Mouse (Mus musculus): ENCODE data around the gene Psap.
A peak's percentile ranks its signal among the peaks of the same experiment; 100 is the strongest.

The Psap gene

GRCm38 (mm10) chr10:60265252-60265651 is 12.2 kb upstream of the Psap start:
- no peak for DNase-seq

- no peak for DNase-seq
Measured at GRCm38 (mm10) chr10:60266842-60267401, 10.5 kb upstream of the Psap start.

GRCm38 (mm10) chr10:60268738-60269137 is 8.7 kb upstream of the Psap start:
- DNase-seq = no peak

- no peak for DNase-seq
Measured at GRCm38 (mm10) chr10:60269141-60270064, 8.0 kb upstream of the Psap start.

DNA sequence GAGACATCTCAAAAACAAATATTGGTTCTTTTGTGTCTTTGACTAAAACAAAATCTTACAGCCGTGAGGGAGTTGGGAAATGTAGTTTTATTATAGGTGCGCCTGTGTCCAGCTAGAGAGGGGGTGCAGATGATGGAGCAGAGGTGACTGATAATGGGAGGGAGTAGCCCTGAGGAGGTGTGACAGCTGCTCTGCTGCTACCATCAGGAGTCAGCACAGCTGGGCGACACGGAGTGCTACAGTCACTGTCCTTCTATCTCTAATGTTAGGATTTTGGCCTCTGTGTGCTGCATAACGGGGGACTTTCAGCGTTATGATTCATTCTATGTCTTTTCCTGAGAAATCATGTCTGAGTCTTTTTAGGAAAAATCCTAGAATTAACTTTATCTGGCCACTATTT is 6.4 kb upstream of the Psap start:
- DNase-seq = no peak

DNA sequence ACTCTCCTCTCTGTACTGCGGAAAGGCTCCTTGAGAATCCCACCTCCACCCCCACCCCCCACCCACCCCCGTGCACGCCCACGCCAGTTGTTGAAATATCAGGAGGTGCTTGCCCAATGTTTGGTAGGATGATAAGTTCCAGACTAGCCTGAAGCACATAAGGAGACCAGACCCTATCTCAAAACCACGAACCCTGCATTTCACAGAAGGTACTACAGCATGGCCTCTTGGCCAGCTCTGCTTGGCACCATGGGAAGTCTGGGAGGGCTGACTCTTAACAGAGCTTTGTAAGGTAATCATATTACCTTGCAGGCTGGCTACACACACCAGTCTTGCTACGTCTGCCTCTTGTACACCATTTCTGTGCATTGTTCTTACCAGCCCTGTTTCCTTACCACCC is 5.2 kb upstream of the Psap start:
- no peak for DNase-seq

- peak in 1 of 2 experiments; percentile 20 for DNase-seq
Measured at GRCm38 (mm10) chr10:60273382-60273781, 4.0 kb upstream of the Psap start.

GRCm38 (mm10) chr10:60278006-60278399 is 576 bp downstream of the Psap start:
- DNase-seq = no peak

DNA sequence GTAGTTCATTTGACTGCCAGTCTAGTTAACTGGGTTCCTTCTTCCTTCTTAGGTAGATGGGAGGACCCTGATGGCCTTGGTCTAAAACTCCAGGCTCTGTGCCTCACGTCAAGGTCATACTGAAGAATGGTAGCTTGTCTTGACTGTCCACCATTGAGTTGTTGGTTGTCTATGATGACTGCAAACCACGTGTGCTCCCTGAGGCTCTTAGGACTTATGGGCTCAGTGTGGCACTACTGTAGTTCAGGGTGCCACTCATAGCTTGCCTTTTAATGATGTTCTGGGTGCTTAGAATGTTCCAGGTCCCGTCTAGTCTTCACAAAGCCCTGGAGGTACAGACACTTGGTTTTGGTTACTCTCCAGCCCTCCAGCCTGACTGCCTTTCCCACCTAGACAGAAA is 1.4 kb downstream of the Psap start:
- peak; percentile 20 to 27 for DNase-seq

DNA sequence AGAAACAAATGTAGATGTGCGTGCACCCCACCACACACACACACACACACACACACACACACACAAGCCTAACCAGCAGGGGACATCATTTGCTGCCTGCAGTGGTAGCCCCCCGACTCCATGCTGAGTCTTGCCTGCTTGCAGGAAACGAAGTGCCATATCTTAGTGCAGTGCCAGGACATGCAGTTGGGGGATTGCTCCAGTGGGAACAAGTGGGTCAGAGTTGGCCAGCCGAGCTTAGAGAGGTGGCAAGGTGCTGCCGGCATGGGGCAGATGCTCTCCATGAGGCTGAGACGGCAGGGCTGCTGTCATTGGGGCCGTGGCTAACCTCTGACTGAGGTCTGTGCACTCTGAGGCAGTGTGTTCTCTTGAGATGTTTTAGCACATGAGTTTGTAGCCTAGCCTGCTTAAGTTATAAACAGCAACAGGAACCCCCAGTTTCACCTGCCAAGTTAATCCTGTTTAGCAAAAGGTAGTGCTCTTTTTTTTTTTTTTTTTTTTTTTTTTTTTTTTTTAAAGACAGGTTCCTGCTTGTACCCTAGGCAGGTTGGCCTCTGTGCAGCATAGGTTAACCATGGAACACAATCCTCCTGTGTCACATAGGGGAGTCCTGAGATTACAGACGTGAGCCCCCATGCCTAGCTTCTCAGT is 2.0 kb downstream of the Psap start:
- DNase-seq = peak; percentile 39 to 52

GRCm38 (mm10) chr10:60279941-60280301 is 2.5 kb downstream of the Psap start:
- DNase-seq = peak; percentile 45 to 55

- no peak for DNase-seq
Measured at GRCm38 (mm10) chr10:60280353-60280752, 2.9 kb downstream of the Psap start.

GRCm38 (mm10) chr10:60281571-60282050 is 4.2 kb downstream of the Psap start:
- no peak for DNase-seq

- DNase-seq = peak in 1 of 2 experiments; percentile 17
Measured at GRCm38 (mm10) chr10:60282116-60283014, 4.9 kb downstream of the Psap start.

- peak; percentile 72 to 78 for DNase-seq
Measured at GRCm38 (mm10) chr10:60284248-60284647, 6.8 kb downstream of the Psap start.

DNA sequence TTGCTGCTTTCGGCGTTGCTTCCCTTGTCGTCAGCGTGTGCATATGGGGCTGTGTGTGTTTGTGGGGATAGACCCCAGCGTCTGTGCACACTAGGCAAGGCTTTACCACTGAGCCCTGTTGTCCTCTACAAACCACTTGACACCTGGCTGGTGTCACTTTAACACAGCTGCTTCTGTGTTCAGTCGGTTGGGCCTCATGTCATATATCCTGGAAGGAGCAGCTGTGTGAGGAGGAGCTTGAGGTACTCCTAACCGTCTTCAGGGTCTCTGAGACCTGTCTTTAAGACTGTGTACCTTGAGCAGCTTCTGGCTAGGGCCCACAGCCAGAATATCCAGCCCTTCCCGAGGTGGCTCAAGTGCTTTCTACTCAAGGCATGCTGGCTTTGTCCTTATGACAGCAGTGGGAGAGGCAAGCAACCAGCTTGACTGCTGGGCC is 7.3 kb downstream of the Psap start:
- DNase-seq = no peak

GRCm38 (mm10) chr10:60285183-60285582 is 7.8 kb downstream of the Psap start:
- DNase-seq = no peak

- peak; percentile 57 to 65 for DNase-seq
Measured at GRCm38 (mm10) chr10:60285676-60286372, 8.4 kb downstream of the Psap start.

DNA sequence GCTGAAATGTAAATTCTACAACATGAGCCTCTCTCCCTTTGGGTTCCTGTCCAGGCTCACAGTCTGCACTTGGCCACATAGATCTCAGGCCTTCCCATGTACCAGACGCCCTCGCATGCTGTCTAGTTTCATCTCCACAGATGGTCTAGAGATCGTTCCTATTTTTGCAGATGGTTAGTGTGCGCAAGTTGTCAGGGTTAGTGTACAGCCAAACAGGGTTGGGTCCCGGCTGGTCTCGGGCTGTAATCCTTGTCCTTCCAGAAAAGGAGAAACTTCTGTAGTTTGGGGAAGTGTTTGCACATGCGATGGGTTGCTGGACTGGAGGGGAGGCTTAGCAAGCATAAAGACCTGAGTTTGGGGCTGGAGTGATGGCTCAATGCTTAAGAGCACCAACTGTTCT is 9.1 kb downstream of the Psap start:
- peak; percentile 37 to 51 for DNase-seq

DNA sequence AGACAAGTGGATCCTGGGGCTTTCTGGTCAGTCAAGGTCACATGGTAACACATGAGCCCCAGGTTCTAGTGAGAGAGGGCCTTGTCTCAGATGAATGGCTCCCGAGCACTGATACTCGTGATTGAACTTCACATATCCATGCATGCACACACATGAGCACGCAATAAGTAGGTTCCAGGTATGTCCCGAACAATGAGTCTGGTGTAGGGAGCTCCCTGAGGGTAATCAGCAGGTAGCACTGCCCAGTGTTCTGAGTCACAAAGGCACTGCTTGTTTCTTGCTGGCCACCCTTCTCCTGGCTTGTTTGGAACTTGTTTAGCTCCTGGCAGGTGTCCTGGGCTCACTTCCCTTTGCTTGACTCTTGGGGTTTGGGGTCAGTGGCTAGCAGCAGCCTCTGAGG is 9.7 kb downstream of the Psap start:
- DNase-seq = peak; percentile 62 to 63

- no peak for DNase-seq
Measured at GRCm38 (mm10) chr10:60287726-60288125, 10.3 kb downstream of the Psap start.

- DNase-seq = peak; percentile 72 to 79
Measured at GRCm38 (mm10) chr10:60289216-60289615, 11.8 kb downstream of the Psap start.

All from B cell, adult 2 months (primary cell).